Mouse (Mus musculus): ENCODE results near the gene Zfp385b. TPM values are rescaled to one million over a fixed set of nuclear protein-coding genes. Genes with fewer than 3 reads are reported as not detected.
A peak's percentile ranks its signal among the peaks of the same experiment; 100 is the strongest.

Gene Zfp385b
- polyA plus RNA-seq, 1 experiment: 0.28 TPM

DNA sequence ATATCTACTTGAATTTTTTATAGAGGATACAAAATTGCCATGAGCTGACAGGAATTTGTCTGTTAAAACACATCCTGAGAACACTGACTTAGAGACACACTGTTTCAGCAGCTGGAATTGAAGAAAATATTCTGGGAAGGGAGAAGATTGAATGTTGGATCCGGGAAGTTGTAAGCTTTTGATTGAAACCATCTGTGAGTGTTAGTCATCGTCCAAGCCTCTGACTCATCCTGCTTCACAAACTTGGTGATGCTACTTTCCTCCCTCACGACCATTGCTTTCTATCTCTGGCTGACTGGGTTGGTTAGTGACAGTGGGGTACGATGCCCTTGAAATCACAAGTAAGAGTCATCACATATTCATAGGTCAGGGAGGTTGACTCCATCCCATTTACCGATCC lies 157.3 kb downstream of the Zfp385b start:
- Histone ChIP-seq H3K79me2 (ENCODE audit: control insufficient read depth, insufficient read depth) (no peaks in the 10 kb centered on the region), H3K27me3 (ENCODE audit: control insufficient read depth, insufficient read depth, insufficient read length) (no peaks in the 10 kb centered on the region), H3K4me3 (no peak overlapping the region), H3K36me3 (ENCODE audit: control insufficient read depth, insufficient read depth) (no peaks in the 10 kb centered on the region), H3ac (ENCODE audit: control insufficient read depth, insufficient read length) (no peak overlapping the region), H3K4me2 (ENCODE audit: low read depth) (peak overlapping the region; percentile 10)
- TF ChIP-seq MYOG (IDR thresholded peaks at IDR 0.05; ENCODE audit: control insufficient read depth in 1 of 3, insufficient read depth in 1 of 3, insufficient read length in 2 of 3, low read depth in 2 of 3) (no peak), E2F4 (IDR thresholded peaks at IDR 0.05; ENCODE audit: insufficient read depth) (no peak), CEBPB (IDR thresholded peaks at IDR 0.05; ENCODE audit: insufficient read depth, poor library complexity, severe bottlenecking) (no peak), MAX (IDR thresholded peaks at IDR 0.05; ENCODE audit: low read depth) (no peak), MYOD1 (IDR thresholded peaks at IDR 0.05; ENCODE audit: control insufficient read depth in 1 of 3, insufficient read length in 2 of 3, low read depth in 2 of 3) (no peak), TCF12 (IDR thresholded peaks at IDR 0.05; ENCODE audit: insufficient read depth, poor library complexity, severe bottlenecking) (no peak), USF1 (IDR thresholded peaks at IDR 0.05; ENCODE audit: low read depth) (no peak), TCF3 (IDR thresholded peaks at IDR 0.05; ENCODE audit: insufficient read length, low read depth) (no peak), POLR2AphosphoS2 (IDR thresholded peaks at IDR 0.05; ENCODE audit: insufficient read length, low read depth) (no peak), REST (IDR thresholded peaks at IDR 0.05; ENCODE audit: insufficient read depth, insufficient read length) (no peak), POLR2A (IDR thresholded peaks at IDR 0.05; ENCODE audit: insufficient read length, low read depth) (no peak), SRF (IDR thresholded peaks at IDR 0.05; ENCODE audit: control insufficient read depth, insufficient read length, low read depth) (no peak)

DNA sequence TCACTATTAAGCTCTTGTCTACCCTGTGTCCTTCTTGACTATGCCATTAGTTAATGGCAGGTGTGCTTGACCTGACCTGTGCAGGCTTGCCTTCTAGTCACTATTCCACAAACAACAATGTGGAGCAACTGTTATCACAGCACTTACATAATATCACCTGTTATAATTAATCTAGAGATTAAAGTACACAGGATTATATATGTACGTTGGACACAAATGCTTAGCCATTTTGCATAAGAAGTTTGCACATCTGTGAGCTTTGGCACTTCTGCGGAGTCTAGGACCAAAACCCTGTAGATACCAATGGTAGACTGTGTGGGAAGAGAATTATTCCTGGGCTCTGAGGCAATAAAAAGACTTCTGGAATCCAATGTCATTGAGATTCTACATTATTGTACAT lies 165.8 kb downstream of the Zfp385b start:
- TF ChIP-seq REST (IDR thresholded peaks at IDR 0.05; ENCODE audit: insufficient read depth, insufficient read length) (no peak), MYOD1 (IDR thresholded peaks at IDR 0.05; ENCODE audit: control insufficient read depth in 1 of 3, insufficient read length in 2 of 3, low read depth in 2 of 3) (no peak), CEBPB (IDR thresholded peaks at IDR 0.05; ENCODE audit: insufficient read depth, poor library complexity, severe bottlenecking) (no peak)
- Histone ChIP-seq H3K36me3 (ENCODE audit: control insufficient read depth, insufficient read depth) (no peaks in the 10 kb centered on the region), H3K79me2 (ENCODE audit: control insufficient read depth, insufficient read depth) (no peaks in the 10 kb centered on the region), H3K4me3 (no peak overlapping the region), H3K4me2 (ENCODE audit: low read depth) (no peak overlapping the region), H3K27me3 (ENCODE audit: control insufficient read depth, insufficient read depth, insufficient read length) (no peaks in the 10 kb centered on the region), H3ac (ENCODE audit: control insufficient read depth, insufficient read length) (no peak overlapping the region)

DNA sequence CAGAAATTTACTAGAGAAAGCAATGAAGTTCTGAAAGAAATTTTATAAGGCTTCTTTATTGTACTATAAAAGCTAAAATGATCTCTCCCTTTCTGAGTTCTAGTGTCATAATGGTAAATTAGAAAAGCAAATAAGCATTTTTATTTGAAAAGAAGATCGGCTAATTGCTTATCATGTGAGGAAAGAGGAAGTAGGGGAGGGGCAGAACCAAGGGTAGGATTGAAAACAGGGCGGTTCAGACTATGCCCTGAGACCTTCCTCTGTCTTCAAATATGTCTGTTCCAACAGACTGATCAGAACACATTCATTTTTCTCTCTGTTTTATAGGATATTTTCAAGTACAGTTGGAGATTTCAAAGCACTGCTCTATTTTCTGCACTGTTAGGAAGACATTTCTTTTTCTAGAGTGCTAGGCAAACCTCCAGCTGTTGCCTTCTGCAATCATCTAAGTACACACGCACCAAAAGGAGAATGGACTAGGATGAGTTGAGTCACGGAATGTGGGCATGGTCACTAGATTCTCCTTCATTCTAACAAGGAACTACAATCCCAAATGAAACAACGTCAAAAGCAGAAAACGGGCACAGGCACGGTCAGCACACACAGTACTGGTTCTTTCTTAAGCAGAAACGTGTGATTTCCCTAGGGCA lies 177.8 kb downstream of the Zfp385b start:
- H3K79me2 ChIP-seq (ENCODE audit: control insufficient read depth, insufficient read depth): no peaks in the 10 kb centered on the region
- peaks cover 4% of the 10 kb centered on the region for H3K27me3 ChIP-seq (ENCODE audit: control insufficient read depth, insufficient read depth, insufficient read length)
- no peak overlapping the region for H3ac ChIP-seq (ENCODE audit: control insufficient read depth, insufficient read length)
- H3K4me3 ChIP-seq: no peak overlapping the region
- no peaks in the 10 kb centered on the region for H3K36me3 ChIP-seq (ENCODE audit: control insufficient read depth, insufficient read depth)
- no peak overlapping the region for H3K4me2 ChIP-seq (ENCODE audit: low read depth)
- no peak for TF ChIP-seq CEBPB (IDR thresholded peaks at IDR 0.05; ENCODE audit: insufficient read depth, poor library complexity, severe bottlenecking)
- no peak for TF ChIP-seq MAX (IDR thresholded peaks at IDR 0.05; ENCODE audit: low read depth)
- no peak for TF ChIP-seq USF1 (IDR thresholded peaks at IDR 0.05; ENCODE audit: low read depth)
- no peak for TF ChIP-seq MYOG (IDR thresholded peaks at IDR 0.05; ENCODE audit: control insufficient read depth in 1 of 3, insufficient read depth in 1 of 3, insufficient read length in 2 of 3, low read depth in 2 of 3)
- no peak for TF ChIP-seq MYOD1 (IDR thresholded peaks at IDR 0.05; ENCODE audit: control insufficient read depth in 1 of 3, insufficient read length in 2 of 3, low read depth in 2 of 3)
- TF ChIP-seq SRF (IDR thresholded peaks at IDR 0.05; ENCODE audit: control insufficient read depth, insufficient read length, low read depth): no peak
- no peak for TF ChIP-seq TCF3 (IDR thresholded peaks at IDR 0.05; ENCODE audit: insufficient read length, low read depth)
- no peak for TF ChIP-seq POLR2AphosphoS2 (IDR thresholded peaks at IDR 0.05; ENCODE audit: insufficient read length, low read depth)

DNA sequence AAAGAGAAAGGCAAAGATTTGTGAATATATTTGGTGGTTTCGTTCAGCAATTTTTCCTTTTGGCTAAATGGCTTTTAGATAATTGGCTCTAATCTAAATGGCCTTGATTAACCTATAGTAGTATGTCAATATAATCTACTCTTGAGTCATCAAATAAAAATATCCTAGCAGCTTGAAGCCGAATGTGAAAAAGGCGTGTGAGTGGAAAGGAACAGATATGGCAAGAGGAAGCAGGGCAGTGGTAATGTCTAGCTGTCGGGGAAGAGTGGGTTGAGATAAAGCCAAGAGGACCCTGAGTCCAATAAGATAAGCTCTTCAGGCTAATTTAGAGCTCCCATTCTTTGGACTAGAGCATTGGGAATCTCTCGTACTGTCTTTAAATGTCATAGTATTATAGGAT lies 179.4 kb downstream of the Zfp385b start:
- TF ChIP-seq CEBPB (IDR thresholded peaks at IDR 0.05; ENCODE audit: insufficient read depth, poor library complexity, severe bottlenecking) (no peak), MYOD1 (IDR thresholded peaks at IDR 0.05; ENCODE audit: control insufficient read depth in 1 of 3, insufficient read length in 2 of 3, low read depth in 2 of 3) (no peak), POLR2A (IDR thresholded peaks at IDR 0.05; ENCODE audit: insufficient read length, low read depth) (no peak), REST (IDR thresholded peaks at IDR 0.05; ENCODE audit: insufficient read depth, insufficient read length) (no peak), MYOG (IDR thresholded peaks at IDR 0.05; ENCODE audit: control insufficient read depth in 1 of 3, insufficient read depth in 1 of 3, insufficient read length in 2 of 3, low read depth in 2 of 3) (no peak), E2F4 (IDR thresholded peaks at IDR 0.05; ENCODE audit: insufficient read depth) (no peak), SRF (IDR thresholded peaks at IDR 0.05; ENCODE audit: control insufficient read depth, insufficient read length, low read depth) (no peak), TCF3 (IDR thresholded peaks at IDR 0.05; ENCODE audit: insufficient read length, low read depth) (no peak)
- Histone ChIP-seq H3K79me2 (ENCODE audit: control insufficient read depth, insufficient read depth) (no peaks in the 10 kb centered on the region), H3K36me3 (ENCODE audit: control insufficient read depth, insufficient read depth) (no peaks in the 10 kb centered on the region)

DNA sequence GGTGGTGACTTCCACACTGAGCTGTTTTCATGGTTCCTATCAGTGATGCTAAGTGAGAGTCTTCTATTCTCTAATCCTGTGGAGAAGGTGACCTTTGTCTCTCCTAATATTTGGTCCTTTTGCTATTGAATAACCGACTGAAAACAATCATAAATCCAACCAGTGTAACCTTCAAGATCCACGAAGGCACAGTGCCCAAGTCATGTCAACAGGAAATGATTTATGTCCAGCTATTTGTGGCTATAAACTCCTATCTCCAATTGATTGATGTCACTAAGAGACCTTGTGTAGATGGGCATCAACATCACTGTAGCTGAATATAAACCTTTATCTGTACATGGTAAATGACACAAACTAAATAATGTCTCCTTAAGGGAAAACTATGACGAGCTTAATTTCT lies 187.8 kb downstream of the Zfp385b start:
- no peak for TF ChIP-seq CEBPB (IDR thresholded peaks at IDR 0.05; ENCODE audit: insufficient read depth, poor library complexity, severe bottlenecking)
- TF ChIP-seq REST (IDR thresholded peaks at IDR 0.05; ENCODE audit: insufficient read depth, insufficient read length): no peak
- no peak for TF ChIP-seq USF1 (IDR thresholded peaks at IDR 0.05; ENCODE audit: low read depth)
- TF ChIP-seq MYOD1 (IDR thresholded peaks at IDR 0.05; ENCODE audit: control insufficient read depth in 1 of 3, insufficient read length in 2 of 3, low read depth in 2 of 3): no peak
- no peak for TF ChIP-seq SRF (IDR thresholded peaks at IDR 0.05; ENCODE audit: control insufficient read depth, insufficient read length, low read depth)
- TF ChIP-seq POLR2A (IDR thresholded peaks at IDR 0.05; ENCODE audit: insufficient read length, low read depth): no peak
- no peak for TF ChIP-seq MYOG (IDR thresholded peaks at IDR 0.05; ENCODE audit: control insufficient read depth in 1 of 3, insufficient read depth in 1 of 3, insufficient read length in 2 of 3, low read depth in 2 of 3)
- no peak for TF ChIP-seq POLR2AphosphoS2 (IDR thresholded peaks at IDR 0.05; ENCODE audit: insufficient read length, low read depth)
- no peak for TF ChIP-seq TCF3 (IDR thresholded peaks at IDR 0.05; ENCODE audit: insufficient read length, low read depth)
- TF ChIP-seq E2F4 (IDR thresholded peaks at IDR 0.05; ENCODE audit: insufficient read depth): no peak
- no peak for TF ChIP-seq TCF12 (IDR thresholded peaks at IDR 0.05; ENCODE audit: insufficient read depth, poor library complexity, severe bottlenecking)
- no peak for TF ChIP-seq MAX (IDR thresholded peaks at IDR 0.05; ENCODE audit: low read depth)
- Histone ChIP-seq H3K36me3 (ENCODE audit: control insufficient read depth, insufficient read depth) (no peaks in the 10 kb centered on the region), H3K79me2 (ENCODE audit: control insufficient read depth, insufficient read depth) (no peaks in the 10 kb centered on the region), H3ac (ENCODE audit: control insufficient read depth, insufficient read length) (no peak overlapping the region), H3K27me3 (ENCODE audit: control insufficient read depth, insufficient read depth, insufficient read length) (no peaks in the 10 kb centered on the region), H3K4me2 (ENCODE audit: low read depth) (no peak overlapping the region), H3K4me3 (no peak overlapping the region)

More for the DNA sequence above, 179.4 kb downstream of the Zfp385b start:
- Histone ChIP-seq H3K4me2 (ENCODE audit: low read depth) (no peak overlapping the region), H3ac (ENCODE audit: control insufficient read depth, insufficient read length) (no peak overlapping the region), H3K27me3 (ENCODE audit: control insufficient read depth, insufficient read depth, insufficient read length) (peaks cover 4% of the 10 kb centered on the region), H3K4me3 (no peak overlapping the region)
